Mouse (Mus musculus): ENCODE measurements around the gene Tldc2.
A peak's percentile ranks its signal among the peaks of the same experiment; 100 is the strongest.

Gene Tldc2

GRCm38 (mm10) chr2:157060557-157061305 lies 26.1 kb upstream of the Tldc2 start:
- DNase-seq (ENCODE audit: low read depth) = no peak

DNA sequence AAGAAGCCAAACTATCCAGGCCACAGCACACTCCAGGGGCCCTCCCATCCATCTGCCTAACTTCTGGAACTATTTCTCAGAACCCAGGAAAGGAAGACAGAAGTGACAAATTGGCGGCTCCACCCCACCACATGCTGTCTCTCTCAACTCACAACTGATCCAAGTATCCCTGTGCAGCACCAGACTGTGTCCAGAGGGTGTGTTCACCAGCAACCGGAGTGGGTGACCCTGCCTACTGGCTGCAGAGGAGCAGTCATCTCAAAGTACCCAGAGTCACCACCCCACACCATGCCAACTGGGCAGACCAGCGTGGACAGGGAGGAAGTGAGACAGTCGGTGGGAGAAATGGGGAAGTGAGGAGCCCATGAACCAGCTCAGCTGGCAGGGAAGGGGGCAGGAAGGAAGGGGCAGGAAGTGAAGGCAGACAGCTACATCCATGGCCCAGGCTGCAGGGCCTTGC lies 23.6 kb upstream of the Tldc2 start:
- DNase-seq (ENCODE audit: low read depth) = no peak

DNA sequence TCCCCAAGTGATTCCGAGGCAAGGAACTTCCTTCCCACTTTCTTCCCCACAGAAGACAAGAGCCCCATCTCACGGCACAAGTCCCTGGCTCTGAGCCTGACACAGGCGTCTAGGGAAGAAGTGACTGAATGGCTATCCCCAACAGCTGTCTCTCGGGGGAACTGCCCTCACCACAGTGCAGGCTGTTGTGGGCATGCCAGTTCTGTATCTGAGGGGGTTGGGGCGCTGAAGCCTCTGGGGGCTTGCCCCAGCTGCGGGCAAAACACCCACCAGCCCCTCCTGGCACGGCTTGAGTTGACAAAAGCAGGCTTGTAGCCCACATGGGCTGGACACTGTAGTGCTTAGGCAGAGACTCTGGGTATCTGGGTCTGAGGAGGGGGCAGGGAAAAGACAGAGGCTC lies 22.7 kb upstream of the Tldc2 start:
- no peak for DNase-seq (ENCODE audit: low read depth)

DNA sequence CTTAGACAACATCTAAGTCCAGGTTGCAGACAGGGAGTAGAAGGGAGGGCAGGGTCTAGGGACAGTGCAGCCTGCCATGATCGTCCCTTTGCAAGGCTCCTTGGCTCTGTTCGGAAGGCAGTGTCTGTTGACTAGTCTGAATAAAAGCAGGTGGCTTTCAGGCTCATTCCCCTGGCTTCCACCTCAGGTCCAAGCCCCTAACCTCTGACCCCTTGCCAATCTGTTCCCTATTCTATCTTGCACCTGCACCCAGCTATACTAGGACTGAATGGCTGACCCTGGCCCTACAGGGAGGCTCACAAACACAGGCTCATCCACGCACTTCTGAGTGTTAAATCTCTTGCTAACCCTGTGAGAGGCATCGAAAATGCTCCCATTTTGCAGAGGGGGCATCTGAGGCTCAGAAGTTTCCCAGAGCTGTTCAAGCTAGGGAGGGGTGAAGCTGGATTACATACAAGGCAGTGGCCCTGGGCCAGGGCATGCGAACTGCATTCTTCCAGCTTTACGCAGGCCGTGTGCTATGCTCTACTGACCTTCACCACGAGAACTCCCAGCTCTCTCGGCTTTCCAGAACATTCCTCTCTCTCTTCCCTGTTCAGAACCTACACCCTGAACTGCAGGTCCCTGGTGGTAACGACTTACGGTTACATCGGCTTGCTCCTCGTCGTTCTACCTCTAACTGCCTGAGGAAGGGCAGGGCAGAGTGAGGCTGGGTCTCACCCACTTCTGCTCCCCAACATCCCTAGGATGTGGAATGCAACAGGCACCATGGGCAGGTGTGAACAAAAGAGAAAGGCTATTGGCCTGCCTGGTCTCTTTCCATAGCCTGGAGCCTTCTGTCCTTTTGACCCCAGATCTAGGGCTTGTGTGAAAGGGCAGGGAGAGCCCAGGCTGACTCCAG lies 21.6 kb upstream of the Tldc2 start:
- DNase-seq (ENCODE audit: low read depth) = peak; percentile 39

DNA sequence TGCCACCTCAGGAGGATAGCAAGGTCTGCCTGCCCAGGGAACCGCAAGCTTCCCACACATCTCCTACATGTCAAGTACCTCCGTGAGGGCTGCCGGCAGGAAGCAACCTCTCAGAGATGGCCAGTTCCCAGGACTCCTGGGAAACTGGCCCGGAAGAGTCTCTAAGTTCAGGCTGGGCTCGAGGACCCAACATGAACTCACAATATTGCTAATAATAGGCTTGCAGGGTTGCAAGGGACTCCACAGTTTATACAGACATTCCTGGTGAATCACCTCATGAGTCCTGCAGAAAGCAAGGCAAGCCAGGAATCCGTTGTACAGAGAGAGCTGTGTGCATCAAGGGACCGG lies 21.0 kb upstream of the Tldc2 start:
- DNase-seq (ENCODE audit: low read depth) = peak; percentile 80

DNA sequence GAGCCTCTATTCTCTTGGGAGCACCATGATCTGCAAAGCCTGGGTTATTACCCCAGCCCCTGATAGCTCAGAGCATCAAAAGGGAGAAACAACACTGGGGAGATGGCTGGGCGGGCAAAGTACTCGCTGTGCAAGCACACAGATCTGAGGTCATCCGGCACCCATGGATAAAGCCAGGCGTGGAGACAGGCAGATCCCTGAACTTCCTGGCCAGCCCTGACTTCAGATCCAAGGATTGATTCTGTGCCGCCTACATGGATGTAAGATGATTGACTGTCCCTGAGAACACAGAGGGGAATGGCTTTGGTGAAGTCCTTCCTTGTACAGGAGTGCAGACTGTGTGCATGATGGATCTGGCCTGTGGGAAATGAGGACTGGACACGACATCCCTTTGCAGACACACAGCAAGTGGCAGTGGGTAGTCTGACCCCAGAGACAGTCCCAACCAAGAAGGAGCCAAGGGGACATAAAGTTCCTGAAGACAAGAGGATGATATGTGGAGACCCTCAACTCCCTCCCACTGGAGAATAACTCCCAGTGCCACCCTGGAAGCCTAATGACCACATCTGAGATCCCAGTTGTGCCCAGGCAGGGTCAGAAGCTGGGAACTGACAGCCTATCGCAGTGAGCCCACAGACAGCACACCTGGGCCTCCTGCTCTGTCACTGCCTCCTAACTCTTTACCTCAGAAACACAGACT lies 20.0 kb upstream of the Tldc2 start:
- DNase-seq (ENCODE audit: low read depth) = no peak

- DNase-seq (ENCODE audit: low read depth) = no peak
These were observed 18.0 kb upstream of the Tldc2 start for GRCm38 (mm10) chr2:157068701-157069354.

- DNase-seq (ENCODE audit: low read depth) = no peak
These were observed 17.5 kb upstream of the Tldc2 start for GRCm38 (mm10) chr2:157069355-157069735.

DNA sequence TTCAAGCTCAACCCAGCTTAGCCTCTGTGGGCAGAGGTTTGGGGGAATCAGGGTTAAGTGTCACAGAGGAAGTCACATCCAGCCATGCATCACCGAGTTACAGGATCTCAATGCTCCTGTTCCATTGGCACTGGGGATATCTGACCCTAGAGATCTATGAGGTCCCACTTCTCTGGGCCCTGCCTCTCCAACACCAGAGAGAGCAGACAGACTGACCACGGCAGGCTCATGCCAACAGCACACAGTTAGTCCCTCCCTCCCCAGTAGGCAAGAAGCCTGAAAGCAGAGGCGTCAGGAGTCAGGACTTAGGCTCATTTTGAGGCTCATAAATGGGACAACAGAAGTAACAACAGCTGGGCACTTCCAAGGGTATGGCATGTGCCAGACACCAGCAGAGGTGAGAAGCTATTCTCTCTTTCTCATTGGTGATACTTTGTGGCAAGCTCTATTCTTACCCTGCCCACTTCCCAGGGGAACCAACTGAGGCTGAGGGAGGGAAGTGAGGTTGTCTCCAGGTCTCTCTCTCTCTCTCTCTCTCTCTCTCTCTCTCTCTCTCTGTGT lies 17.0 kb upstream of the Tldc2 start:
- no peak for DNase-seq (ENCODE audit: low read depth)

- DNase-seq (ENCODE audit: low read depth) = peak; percentile 59
These were observed 16.5 kb upstream of the Tldc2 start for GRCm38 (mm10) chr2:157070365-157070764.

GRCm38 (mm10) chr2:157071556-157071955 lies 15.3 kb upstream of the Tldc2 start:
- peak; percentile 89 for DNase-seq (ENCODE audit: low read depth)

- DNase-seq (ENCODE audit: low read depth) = no peak
These were observed 14.4 kb upstream of the Tldc2 start for GRCm38 (mm10) chr2:157072316-157072990.

- peak; percentile 48 for DNase-seq (ENCODE audit: low read depth)
These were observed 13.3 kb upstream of the Tldc2 start for GRCm38 (mm10) chr2:157073378-157074052.

DNA sequence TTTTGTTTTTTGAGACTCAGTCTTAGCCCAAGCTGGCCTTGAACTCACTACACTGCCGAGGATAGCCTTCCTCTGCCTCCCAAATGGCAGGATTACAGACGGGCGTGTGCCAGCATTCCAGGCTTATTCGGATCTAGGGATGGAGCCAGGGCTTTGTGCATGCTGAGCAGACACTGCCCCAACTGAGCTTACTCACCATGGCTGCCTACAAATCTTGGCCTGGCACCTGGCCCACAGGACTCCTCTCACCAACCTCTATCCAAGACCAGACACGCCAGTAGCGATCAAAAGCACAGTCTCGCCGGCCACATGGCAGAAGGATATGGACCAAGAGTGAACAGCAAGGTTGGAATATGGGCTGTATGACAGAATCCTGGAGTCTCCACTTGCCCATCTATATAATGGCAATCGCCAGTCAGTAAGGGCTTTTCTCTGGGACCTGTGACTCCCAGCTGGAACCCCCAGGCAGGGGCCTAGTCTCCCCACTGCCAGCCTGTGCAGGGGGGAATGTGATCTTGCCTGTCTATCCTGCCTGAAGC lies 12.6 kb upstream of the Tldc2 start:
- peak; percentile 84 for DNase-seq (ENCODE audit: low read depth)

DNA sequence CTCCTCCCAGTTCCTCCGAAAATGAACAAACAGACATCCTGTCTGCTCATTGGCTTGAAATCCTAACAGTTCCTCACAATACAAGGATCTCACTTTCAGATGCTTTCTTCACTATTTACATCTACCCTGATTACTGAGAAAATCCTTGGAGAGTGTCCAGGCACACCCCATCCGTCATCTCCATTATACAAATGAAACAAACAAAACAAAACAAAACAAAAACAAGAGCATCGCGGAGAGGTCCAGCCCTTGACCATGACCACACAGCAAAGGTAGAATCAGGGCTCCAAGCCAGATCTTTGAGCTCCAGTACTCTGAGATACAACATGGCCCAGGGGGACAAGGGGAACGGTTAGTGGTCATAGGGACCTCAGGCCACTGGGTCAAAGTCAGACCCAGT lies 12.1 kb upstream of the Tldc2 start:
- no peak for DNase-seq (ENCODE audit: low read depth)

- DNase-seq (ENCODE audit: low read depth) = no peak
These were observed 11.6 kb upstream of the Tldc2 start for GRCm38 (mm10) chr2:157075226-157075625.

DNA sequence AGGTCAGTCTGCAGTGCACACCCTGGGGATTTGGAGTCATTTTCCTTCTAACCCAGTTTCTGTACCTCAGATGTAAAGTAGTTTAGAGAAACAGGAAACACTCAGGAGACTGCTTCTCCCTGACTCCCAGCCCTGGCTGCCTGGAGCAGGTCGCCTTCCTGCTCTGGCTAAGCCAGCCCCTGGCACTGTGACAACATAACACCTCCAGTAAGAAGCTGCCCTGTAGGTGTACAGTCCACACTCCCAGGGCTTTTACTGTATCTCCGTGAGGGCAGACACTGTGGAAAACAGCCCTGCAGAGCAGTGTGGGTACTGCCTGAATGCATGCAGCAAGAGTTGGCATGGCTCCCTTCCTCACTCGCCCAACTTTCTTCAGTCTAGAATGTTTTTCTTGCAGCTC lies 11.2 kb upstream of the Tldc2 start:
- peak; percentile 46 for DNase-seq (ENCODE audit: low read depth)

GRCm38 (mm10) chr2:157076585-157076984 lies 10.3 kb upstream of the Tldc2 start:
- no peak for DNase-seq (ENCODE audit: low read depth)

DNA sequence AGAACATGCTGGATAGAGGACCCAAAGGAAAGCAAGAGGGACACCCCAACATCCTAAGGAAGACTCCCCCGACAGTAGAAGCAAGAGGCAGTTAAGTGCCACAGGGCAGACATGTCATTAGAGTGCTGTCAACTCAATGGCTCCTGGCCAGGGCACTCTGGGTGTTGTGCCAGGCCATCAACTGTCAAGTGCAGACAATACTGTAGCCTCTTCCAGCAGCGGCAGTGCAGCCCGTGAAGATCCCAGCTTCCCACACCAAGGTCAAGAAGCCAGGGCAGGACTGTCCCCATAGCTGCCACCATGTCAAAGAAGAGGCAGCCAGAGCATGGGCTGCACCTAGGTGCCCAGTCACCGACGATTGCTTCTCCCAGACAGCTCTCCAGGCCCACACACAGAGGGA lies 9.7 kb upstream of the Tldc2 start:
- DNase-seq (ENCODE audit: low read depth) = no peak

GRCm38 (mm10) chr2:157077641-157078058 lies 9.2 kb upstream of the Tldc2 start:
- DNase-seq (ENCODE audit: low read depth) = peak; percentile 79

All from NIH3T3 (cell line).